Mouse (Mus musculus) urinary bladder, adult 2 months (tissue): ENCODE data around the gene Aptx. TPM values are rescaled to one million over a fixed set of nuclear protein-coding genes. Genes with fewer than 3 reads are reported as not detected.
A peak's percentile ranks its signal among the peaks of the same experiment; 100 is the strongest.

Experiments used
- DNase-seq: peaks from one replicate; pipeline ENCODE4 v3.0.0; 2022; ENCODE audit warnings: low spot score
- polyA plus RNA-seq: library from polyadenylated mRNA; depleted of rRNA; stranded (reverse); fragments of >200 nt; gene quantifications from 2 replicates; pipeline ENCODE4 v1.2.3, GENCODE M21; 2012; rRNA removed

Gene Aptx
- polyA plus RNA-seq: 17.5 and 19.3 TPM in 2 replicates

DNA sequence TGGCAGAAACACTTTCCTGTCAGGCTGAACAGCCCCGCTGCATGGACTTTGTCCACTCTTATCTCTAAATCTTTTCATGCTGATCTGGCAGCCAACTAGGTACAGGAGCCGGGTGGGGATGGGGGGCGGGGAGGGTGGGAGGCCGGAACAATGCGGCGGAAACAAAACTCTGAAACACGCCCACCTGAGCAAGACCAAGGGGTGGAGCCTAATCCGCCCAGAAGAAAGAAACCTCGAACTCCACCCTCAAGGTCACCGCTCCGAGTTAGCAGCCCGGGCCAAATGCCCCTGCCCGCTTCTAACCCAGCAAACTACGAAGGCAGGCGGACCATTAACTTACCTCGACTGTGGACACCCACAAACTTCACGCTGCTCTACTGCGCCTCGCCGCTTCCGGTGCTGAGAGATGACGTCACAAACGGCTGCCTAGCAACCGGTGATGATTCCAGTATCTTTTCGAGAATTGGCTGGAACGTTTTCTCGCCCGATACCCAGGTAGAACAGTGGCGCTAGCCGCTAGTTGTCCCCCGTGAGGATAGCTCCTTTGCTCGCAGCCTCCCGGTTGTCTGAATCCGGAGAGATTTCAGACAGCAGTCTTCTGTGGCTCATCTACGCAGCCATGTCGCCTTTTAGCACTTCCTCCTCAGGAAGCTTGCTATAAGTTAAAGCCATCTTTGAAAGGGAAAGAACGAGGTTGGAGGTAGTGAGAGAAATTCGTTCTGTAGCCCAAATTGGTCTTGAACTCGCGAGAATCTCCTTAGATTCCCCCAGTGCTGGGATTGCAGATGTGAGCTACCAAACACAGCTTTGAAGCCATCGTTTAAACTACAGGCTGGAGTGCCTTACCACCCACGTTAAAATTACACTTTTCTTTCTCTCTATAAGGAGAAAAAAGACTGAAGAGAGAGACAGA is at the start of gene Aptx:
TSS of gene Aptx (minus strand) at position 398 of the 913 bp plus-strand sequence.
- DNase-seq: peak; percentile 92

- no peak for DNase-seq
Measured at GRCm38 (mm10) chr4:40735351-40735750, 32.4 kb upstream of the Aptx start.

- no peak for DNase-seq
Measured at GRCm38 (mm10) chr4:40731262-40731661, 28.3 kb upstream of the Aptx start.

DNA sequence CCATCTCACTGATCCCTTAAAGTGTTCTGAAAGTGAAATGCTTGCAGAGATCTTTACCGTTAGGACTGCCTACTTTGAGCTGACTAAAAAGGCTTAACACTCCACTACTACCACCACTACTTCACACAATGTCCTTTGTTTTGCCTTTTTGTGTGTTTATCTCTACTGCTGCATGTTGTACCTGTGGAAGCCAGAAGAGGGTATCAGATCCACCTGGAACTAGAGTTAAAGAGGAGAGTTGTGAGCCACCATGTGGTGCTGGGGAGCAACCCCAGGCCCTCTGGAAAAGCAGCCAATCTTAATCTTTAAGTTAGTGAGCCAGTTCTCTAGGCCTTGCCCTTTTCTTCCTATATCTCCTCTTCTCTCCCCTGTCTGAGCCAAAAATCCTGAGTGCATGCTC is 24.3 kb upstream of the Aptx start:
- no peak for DNase-seq

DNA sequence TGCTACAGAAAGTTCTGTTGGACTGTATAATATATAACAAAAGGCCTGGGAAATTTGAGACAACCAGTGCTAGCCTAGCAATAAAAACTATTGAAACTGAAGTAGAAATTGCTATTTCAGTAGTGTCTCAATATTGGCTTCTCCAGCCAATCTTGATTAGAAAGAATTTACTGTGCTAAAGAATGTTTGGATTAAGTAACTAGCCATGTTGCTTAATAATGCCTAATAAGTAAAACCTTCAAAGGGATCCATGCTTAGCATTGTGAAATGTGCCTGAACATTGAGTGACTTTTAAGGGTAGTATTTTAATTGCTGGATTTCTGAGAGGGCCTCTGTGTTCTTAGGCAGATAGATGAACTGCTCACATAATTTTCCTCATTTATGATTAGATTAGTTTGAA is 22.6 kb upstream of the Aptx start:
- no peak for DNase-seq

GRCm38 (mm10) chr4:40725141-40725540 is 22.1 kb upstream of the Aptx start:
- DNase-seq: no peak

GRCm38 (mm10) chr4:40722687-40723460 is 19.9 kb upstream of the Aptx start:
- peak; percentile 70 for DNase-seq

DNA sequence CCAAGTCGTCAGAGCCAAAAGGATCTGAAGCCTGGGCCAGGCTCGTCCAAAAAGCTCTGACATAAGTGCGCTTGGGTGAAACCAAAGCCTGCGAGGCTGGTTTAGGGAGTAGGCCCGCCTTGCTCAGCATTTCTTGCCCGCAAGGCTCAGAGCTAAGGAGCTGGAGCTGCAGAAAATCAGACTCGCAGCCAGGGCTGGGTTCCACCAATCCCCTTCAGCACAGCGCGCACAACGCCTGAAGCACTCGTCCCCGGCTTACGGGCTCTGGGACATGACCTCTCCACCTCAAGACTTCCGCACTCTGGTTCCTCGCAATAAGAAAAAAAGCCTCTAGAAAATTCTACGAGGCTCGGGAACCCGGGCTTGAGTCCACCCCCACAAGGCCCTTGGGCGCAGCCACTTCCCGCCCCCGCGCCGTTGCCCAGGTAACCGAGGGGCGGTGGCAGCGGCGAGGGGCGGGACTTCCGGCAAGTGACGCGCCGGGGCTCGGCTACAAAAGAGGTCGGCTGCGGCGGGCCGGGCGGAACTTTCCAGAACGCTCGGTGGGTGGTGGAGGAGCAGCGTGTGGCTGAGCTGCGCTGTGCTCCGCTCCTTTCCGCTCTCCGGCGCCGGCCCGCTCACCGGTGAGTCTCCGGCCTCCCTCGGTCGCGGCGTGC is 19.1 kb upstream of the Aptx start, which contains the start of gene Dnaja1:
TSS of gene Dnaja1 (plus strand) at position 140 of the 656 bp plus-strand sequence.
- peak; percentile 100 for DNase-seq

DNA sequence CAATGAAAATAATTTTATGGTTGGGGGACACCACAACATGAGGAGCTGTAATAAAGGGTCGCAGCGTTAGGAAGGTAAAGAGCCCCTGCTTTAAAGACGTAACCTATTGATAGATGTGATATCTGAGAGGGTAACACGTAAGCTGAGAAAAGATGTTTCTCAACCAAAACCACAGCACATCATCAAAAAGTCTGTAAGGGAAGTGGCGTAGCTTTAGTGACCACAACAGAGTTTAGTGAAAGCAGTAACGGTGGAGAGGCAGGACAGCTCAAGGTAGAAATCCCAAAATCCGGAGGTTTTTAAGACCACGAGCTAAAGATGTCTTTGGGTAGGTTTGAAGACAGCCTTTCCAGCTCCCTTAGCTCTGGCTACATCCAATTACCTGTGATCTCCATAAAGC is 17.9 kb upstream of the Aptx start:
- DNase-seq: no peak

DNA sequence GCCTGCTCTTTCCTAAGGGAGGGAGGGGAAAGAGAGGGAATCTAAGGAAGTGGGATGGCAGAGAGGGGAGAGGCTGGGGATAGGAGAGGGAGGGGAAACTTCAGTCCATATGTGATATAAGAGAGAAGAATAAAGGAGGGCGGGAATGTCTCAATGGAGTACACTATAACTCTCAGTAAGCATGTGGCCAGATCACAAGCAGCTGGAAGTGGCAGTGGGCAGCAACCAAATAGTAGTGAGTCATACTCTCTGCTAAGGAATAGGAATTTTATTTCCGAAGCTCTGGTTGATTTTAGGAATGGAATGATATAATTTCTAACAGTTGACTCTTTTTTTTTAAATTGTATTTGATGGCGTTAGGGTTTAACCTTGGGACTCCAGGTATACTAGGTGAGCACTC is 14.1 kb upstream of the Aptx start:
- DNase-seq: no peak

DNA sequence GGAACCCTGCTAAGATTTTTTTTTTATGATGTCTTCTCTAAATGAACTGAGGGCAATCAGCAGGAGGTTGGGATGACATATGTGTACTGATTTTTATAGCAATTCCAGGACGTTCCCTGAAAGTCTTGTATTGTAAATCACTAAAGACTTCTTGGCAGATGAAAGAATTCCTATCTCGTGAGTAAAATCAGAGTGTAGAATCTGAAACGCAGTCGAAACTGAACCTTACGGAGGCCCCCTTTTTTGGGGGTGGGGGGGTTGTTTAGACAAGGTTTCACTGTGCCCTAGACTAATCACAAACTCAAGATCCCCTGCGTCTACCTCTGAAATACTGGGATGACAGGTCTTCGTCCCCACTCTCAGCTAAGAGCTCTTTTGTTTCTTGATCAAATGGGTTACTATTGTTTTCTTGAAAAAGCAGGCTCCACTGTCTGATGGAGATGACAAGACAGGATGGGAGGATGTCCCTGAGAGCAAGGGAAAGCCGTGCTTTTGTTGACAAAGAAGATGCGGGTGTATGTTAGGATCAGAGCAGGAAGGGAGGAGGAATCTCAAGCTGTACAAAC is 799 bp upstream of the Aptx start:
- DNase-seq: no peak

DNA sequence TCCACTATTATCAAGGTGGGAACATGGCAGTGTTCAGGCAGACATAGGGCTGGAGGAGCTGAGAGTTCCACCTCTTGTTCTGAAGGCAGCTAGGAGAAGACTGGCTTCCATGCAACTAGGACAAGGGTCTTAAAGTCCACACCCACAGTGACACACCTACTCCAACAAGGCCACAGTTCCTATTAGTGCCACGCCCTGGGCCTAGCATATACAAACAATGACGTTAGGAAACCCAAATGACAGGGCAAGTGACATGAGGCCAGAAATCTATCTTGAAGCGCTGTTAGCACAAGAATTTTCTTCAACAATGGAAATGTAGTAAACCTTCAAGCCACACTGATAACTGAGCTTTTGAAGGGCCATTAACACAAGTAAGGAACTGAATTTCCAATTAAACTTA is 1.2 kb downstream of the Aptx start:
- DNase-seq: no peak

DNA sequence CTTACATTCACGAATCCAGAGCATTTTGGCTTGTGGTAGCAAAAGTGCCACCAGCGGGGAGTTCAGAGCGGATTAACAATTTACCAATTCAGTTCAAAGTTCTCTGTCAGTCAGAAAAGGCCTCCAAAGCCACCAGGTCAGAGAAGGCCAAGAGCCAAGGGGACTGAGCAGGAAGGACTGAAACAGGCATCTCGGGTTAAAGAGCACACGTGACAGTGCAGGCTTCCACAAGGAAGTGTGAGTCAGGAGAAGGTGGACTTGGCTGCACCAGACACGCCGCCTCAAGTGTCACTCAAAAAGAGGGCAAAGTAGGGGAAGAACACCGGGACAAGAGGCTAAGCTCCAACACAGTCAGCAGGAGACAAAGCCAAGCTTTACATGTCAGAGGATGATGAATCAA is 2.8 kb downstream of the Aptx start:
- no peak for DNase-seq

DNA sequence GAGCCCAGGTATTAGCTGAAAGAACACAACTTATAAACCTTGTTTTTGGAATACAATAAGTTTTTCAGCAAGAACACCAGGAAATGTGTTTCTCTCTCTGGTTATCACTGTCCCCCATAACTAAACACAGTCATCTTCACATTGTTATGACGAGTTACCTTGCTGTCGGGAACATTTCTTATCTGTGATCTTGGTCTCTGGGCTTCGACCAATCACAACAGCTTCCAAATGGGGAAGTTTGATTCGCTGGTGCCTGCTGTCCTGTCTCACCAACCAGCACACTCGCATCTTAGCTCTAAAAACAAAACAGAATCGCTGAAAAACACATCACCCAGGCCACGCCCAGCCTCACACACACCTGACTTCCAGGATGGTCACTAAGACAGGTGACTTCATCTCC is 5.9 kb downstream of the Aptx start:
- no peak for DNase-seq

DNA sequence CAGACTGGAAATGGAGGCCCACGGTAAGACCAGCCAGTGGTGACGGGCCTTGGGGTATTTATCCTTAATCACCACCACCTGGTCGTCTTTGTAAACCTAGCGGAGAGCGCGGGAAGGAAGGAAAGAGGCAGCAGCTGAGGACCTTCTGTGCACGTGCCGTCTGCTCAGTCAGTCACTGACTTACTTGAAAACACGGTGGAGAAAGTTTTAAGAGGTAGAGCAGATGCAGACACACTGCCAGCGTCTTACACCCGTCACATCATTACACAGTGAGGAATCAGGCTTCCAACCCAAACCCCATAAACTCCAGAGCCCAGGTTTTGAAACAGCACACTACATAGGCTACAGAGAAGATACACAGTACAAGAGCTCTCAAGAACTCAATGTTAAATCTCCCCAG is 11.9 kb downstream of the Aptx start:
- DNase-seq: no peak

- DNase-seq: no peak
Measured at GRCm38 (mm10) chr4:40683306-40683705, 19.7 kb downstream of the Aptx start.

DNA sequence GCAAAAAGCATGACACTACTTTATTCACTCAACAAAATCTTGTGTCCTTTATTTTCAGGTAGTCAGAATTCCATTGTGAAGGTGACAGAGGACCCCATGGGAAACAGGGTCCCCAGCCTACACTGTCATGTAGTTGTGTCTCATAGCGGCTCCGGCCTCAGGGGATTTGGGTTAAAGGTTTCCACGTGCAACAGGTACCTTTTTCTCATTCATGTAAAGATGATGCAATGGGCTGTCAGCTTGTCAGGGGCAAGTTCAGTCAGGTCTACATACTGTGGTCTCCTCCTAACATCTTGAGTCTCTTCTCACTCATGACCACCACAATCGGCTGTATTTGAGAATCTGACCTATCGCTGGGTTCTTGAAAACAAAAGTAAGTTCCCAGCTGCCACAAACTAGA is 20.6 kb downstream of the Aptx start:
- DNase-seq: no peak

DNA sequence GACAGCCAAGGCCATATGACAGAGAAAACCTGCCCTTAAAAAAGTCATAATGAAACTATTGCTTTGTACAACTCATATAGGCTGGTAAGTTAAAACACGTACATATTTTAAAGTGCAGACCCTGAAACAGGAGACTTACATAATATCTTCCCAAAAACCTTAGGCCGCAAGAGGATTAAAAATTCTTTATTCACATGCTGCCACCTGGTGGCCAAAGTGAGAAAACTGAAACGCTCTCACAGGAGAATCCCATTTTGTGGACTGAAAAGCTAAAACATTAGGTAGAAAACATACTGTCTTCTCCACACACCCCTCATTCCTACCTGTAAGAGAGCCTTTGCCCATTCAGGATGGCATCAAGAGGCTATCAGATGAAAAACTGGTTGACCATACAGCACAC is 21.1 kb downstream of the Aptx start:
- DNase-seq: no peak

DNA sequence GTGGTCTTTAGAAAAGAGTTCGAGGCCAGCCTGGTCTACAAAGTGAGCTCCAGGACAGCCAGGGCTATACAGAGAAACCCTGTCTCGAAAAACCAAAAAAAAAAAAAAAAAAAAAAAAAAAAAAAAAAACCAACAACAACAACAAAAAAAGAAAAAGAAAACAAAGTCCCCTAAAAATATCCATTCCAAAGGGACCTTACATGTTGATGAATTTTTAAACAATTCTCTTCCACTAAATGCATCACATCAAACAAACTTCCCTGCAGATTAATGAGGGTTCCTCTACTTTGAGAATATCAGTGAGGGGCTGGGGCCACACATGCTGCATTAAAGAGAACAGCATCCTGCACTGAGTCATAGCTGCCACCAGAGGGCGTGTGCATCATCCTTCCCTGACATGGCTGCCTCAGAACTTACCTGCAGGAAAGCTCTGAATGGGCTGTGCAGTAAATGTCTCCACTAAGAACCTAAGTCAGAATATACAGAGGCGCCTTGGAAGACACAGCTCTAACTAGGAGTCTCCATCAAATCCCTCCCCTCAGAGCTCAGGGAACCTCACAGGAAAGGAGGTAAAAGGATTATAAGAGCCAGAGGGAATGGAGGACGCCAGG is 22.6 kb downstream of the Aptx start:
- DNase-seq: no peak

GRCm38 (mm10) chr4:40677132-40677531 is 25.9 kb downstream of the Aptx start:
- DNase-seq: no peak

DNA sequence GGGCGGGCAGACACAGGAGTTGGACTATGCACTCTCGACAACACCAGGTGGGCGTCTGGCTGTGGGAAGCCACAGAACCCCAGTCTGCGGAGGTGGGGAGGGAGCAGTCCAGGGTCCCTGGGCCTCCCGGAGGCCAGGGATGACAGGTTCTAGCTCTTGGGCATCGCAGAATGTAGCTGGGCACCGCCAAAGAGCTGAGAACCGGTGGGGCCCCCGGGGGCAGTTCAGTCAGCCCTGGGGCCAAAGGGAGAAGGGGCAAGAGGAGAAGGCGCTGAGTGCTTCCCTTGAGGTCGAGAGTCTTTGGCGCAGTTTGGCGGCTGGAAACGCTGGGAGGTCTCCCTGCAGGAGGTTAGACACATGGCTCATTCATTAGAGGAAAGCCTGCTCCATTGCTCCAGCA is 26.7 kb downstream of the Aptx start:
- no peak for DNase-seq

DNA sequence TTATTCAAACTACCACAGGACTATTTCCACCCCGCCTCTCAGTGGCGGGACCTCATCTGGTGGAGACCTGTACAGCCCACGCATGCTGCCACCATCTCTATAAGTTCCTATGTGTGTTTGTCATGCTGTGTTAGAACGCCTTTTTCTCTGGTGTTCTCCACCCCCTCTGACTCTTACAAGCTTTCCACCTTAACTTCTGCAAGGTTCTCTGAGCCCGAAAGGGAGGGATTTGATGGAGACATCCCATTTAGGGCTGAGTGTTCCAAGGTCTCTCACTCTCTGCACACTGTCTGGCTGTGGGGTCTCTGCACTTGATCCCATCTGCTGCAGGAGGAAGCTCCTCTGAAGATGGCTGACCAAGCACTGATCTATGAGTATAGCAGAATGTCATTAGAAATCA is 29.5 kb downstream of the Aptx start:
- no peak for DNase-seq
